Mouse (Mus musculus) E14TG2a.4 (cell line): ENCODE data around the gene Gm20388.

Experiments
- H3K27me3 ChIP-seq: 2 replicates; pipeline ENCODE4 v1.6.1; 2014; ENCODE audit warnings: low read length, control low read depth; ENCODE audit not compliant: insufficient read depth
- H3K36me3 ChIP-seq: 2 replicates; pipeline ENCODE4 v1.6.1; 2014; ENCODE audit warnings: low read length, control low read depth; ENCODE audit not compliant: insufficient read depth
- H3K4me1 ChIP-seq: replicated peaks from 2 replicates; pipeline ENCODE4 v1.6.1; 2014; ENCODE audit warnings: low read depth, low read length, control low read depth
- H3K4me3 ChIP-seq: replicated peaks from 2 replicates; pipeline ENCODE4 v1.5.1; 2014; ENCODE audit warnings: mild to moderate bottlenecking, low read length
- H3K9me3 ChIP-seq: 2 replicates; pipeline ENCODE4 v1.6.1; 2014; ENCODE audit warnings: low read length, control low read depth
- CTCF ChIP-seq: conservative IDR thresholded peaks from 2 replicates; pipeline ENCODE4 v1.5.1; 2014; ENCODE audit warnings: low read length
- NANOG ChIP-seq: IDR thresholded peaks from 2 replicates; pipeline ENCODE4 v1.6.1; 2014; ENCODE audit warnings: borderline replicate concordance, low read length, mixed read lengths
- POU5F1 ChIP-seq: IDR thresholded peaks from 2 replicates; pipeline ENCODE4 v1.6.1; 2014; ENCODE audit warnings: low read length, borderline replicate concordance

Gm20388 gene

GRCm38 (mm10) chr8:120437666-120438395 lies 527.2 kb downstream of the Gm20388 start:
- Histone ChIP-seq H3K9me3 (no peaks in the 10 kb centered on the region), H3K4me3 (peak overlapping the region; percentile 57), H3K4me1 (peaks cover 63% of the 10 kb centered on the region), H3K36me3 (no peaks in the 10 kb centered on the region), H3K27me3 (peaks cover 51% of the 10 kb centered on the region)
- TF ChIP-seq NANOG (no peak), CTCF (no peak), POU5F1 (no peak)

- Histone ChIP-seq H3K4me3 (peak overlapping the region; percentile 62), H3K4me1 (peaks cover 63% of the 10 kb centered on the region), H3K36me3 (no peaks in the 10 kb centered on the region), H3K27me3 (peaks cover 49% of the 10 kb centered on the region), H3K9me3 (no peaks in the 10 kb centered on the region)
- no peak for TF ChIP-seq NANOG
- no peak for TF ChIP-seq POU5F1
- no peak for TF ChIP-seq CTCF
Observed at GRCm38 (mm10) chr8:120439309-120439708, 528.7 kb downstream of the Gm20388 start.

- H3K4me1 ChIP-seq: peaks cover 62% of the 10 kb centered on the region
- H3K4me3 ChIP-seq: no peak overlapping the region
- H3K36me3 ChIP-seq: no peaks in the 10 kb centered on the region
- no peak for TF ChIP-seq NANOG
- no peaks in the 10 kb centered on the region for H3K9me3 ChIP-seq
- H3K27me3 ChIP-seq: peaks cover 46% of the 10 kb centered on the region
Observed at GRCm38 (mm10) chr8:120440739-120441138, 530.1 kb downstream of the Gm20388 start.

- Histone ChIP-seq H3K4me3 (no peak overlapping the region), H3K4me1 (peaks cover 53% of the 10 kb centered on the region), H3K9me3 (no peaks in the 10 kb centered on the region), H3K27me3 (peaks cover 40% of the 10 kb centered on the region), H3K36me3 (no peaks in the 10 kb centered on the region)
- TF ChIP-seq POU5F1 (no peak), CTCF (no peak), NANOG (no peak)
Observed at GRCm38 (mm10) chr8:120441637-120442036, 531.0 kb downstream of the Gm20388 start.

GRCm38 (mm10) chr8:120442306-120443003 lies 531.8 kb downstream of the Gm20388 start:
- peaks cover 44% of the 10 kb centered on the region for H3K4me1 ChIP-seq
- H3K36me3 ChIP-seq: no peaks in the 10 kb centered on the region
- H3K4me3 ChIP-seq: no peak overlapping the region
- TF ChIP-seq POU5F1 (no peak), CTCF (no peak), NANOG (no peak)
- H3K27me3 ChIP-seq: peaks cover 33% of the 10 kb centered on the region
- no peaks in the 10 kb centered on the region for H3K9me3 ChIP-seq

GRCm38 (mm10) chr8:120445249-120445648 lies 534.6 kb downstream of the Gm20388 start:
- TF ChIP-seq CTCF: no peak
- TF ChIP-seq NANOG: no peak
- TF ChIP-seq POU5F1: no peak
- Histone ChIP-seq H3K9me3 (no peaks in the 10 kb centered on the region), H3K36me3 (no peaks in the 10 kb centered on the region), H3K4me3 (no peak overlapping the region), H3K4me1 (peaks cover 31% of the 10 kb centered on the region), H3K27me3 (peaks cover 45% of the 10 kb centered on the region)

- TF ChIP-seq CTCF (no peak), POU5F1 (no peak), NANOG (no peak)
- no peak overlapping the region for H3K4me3 ChIP-seq
- H3K9me3 ChIP-seq: no peaks in the 10 kb centered on the region
- peaks cover 48% of the 10 kb centered on the region for H3K27me3 ChIP-seq
- peaks cover 28% of the 10 kb centered on the region for H3K4me1 ChIP-seq
- no peaks in the 10 kb centered on the region for H3K36me3 ChIP-seq
Observed at GRCm38 (mm10) chr8:120448131-120448530, 537.5 kb downstream of the Gm20388 start.

GRCm38 (mm10) chr8:120449139-120449538 lies 538.5 kb downstream of the Gm20388 start:
- Histone ChIP-seq H3K4me1 (peaks cover 28% of the 10 kb centered on the region), H3K27me3 (peaks cover 50% of the 10 kb centered on the region), H3K36me3 (no peaks in the 10 kb centered on the region), H3K4me3 (peak overlapping the region; percentile 62; the same call in 1 of the 2 replicates), H3K9me3 (no peaks in the 10 kb centered on the region)
- TF ChIP-seq POU5F1 (no peak), NANOG (no peak), CTCF (no peak)

GRCm38 (mm10) chr8:120449608-120450031 lies 539.0 kb downstream of the Gm20388 start:
- Histone ChIP-seq H3K4me3 (peak overlapping the region; percentile 62), H3K4me1 (peaks cover 29% of the 10 kb centered on the region), H3K9me3 (no peaks in the 10 kb centered on the region), H3K36me3 (no peaks in the 10 kb centered on the region), H3K27me3 (peaks cover 51% of the 10 kb centered on the region)
- TF ChIP-seq CTCF: no peak
- no peak for TF ChIP-seq NANOG
- no peak for TF ChIP-seq POU5F1
